Mouse (Mus musculus) ES-Bruce4 (cell line): ENCODE data around the gene Prm1. TPM values are rescaled to one million over a fixed set of nuclear protein-coding genes. Genes with fewer than 3 reads are reported as not detected.

ENCODE experiments used
- H3K27ac ChIP-seq: 2 replicates; pipeline ENCODE4 v1.5.1; 2012; ENCODE audit warnings: low read length, inconsistent platforms; ENCODE audit not compliant: insufficient read depth
- H3K27me3 ChIP-seq: 2 replicates; pipeline ENCODE4 v1.6.1; 2012; ENCODE audit warnings: mild to moderate bottlenecking, low read length, inconsistent platforms; ENCODE audit not compliant: control insufficient read depth, poor library complexity, insufficient read depth, severe bottlenecking
- H3K36me3 ChIP-seq: 2 replicates; pipeline ENCODE4 v1.6.1; 2012; ENCODE audit warnings: inconsistent platforms, mild to moderate bottlenecking, low read length, moderate library complexity; ENCODE audit not compliant: control insufficient read depth, poor library complexity, insufficient read depth, severe bottlenecking
- H3K4me1 ChIP-seq: one replicate; pipeline ENCODE4 v1.8.1; 2011; ENCODE audit warnings: low read length; ENCODE audit not compliant: control insufficient read depth, insufficient read depth
- H3K4me3 ChIP-seq: 2 replicates; pipeline ENCODE4 v1.5.1; 2011; ENCODE audit warnings: low read depth, mild to moderate bottlenecking, low read length
- H3K9ac ChIP-seq: 2 replicates; pipeline ENCODE4 v1.6.1; 2012; ENCODE audit warnings: low read depth, mild to moderate bottlenecking, inconsistent platforms; ENCODE audit not compliant: poor library complexity, severe bottlenecking
- H3K9me3 ChIP-seq: replicated peaks from 2 replicates; pipeline ENCODE4 v1.6.1; 2012; ENCODE audit warnings: mild to moderate bottlenecking, low read length, inconsistent platforms; ENCODE audit not compliant: control insufficient read depth, poor library complexity, insufficient read depth, severe bottlenecking
- CTCF ChIP-seq: IDR thresholded peaks from one replicate; pipeline ENCODE4 v1.8.1; 2011; ENCODE audit warnings: low read depth, low read length
- EP300 ChIP-seq: IDR thresholded peaks from 2 replicates; pipeline ENCODE4 v1.6.1; 2011; ENCODE audit warnings: low read depth, low read length; ENCODE audit not compliant: insufficient read depth
- POLR2A ChIP-seq: IDR thresholded peaks from one replicate; pipeline ENCODE4 v1.8.1; 2011; ENCODE audit warnings: low read length; ENCODE audit not compliant: insufficient read depth
- polyA plus RNA-seq: library from polyadenylated mRNA; stranded (reverse); fragments of >200 nt; gene quantifications from 2 replicates; pipeline ENCODE4 v1.2.4, GENCODE M21; 2011; ENCODE audit warnings: low read depth; ENCODE audit not compliant: missing spikeins, insufficient read depth, insufficient read length

Prm1 gene
- polyA plus RNA-seq, 1 experiment, result not detected

GRCm38 (mm10) chr16:10827269-10827668 is 21.6 kb upstream of the Prm1 start:
- Histone ChIP-seq H3K4me1 (no peaks in the 10 kb centered on the region), H3K27me3 (no peaks in the 10 kb centered on the region), H3K9me3 (no peaks in the 10 kb centered on the region), H3K4me3 (no peak overlapping the region), H3K27ac (no peak overlapping the region), H3K9ac (no peak overlapping the region), H3K36me3 (no peaks in the 10 kb centered on the region)
- TF ChIP-seq EP300, result no peak
- no peak for TF ChIP-seq CTCF
- no peak for TF ChIP-seq POLR2A

GRCm38 (mm10) chr16:10825840-10826239 is 20.2 kb upstream of the Prm1 start:
- no peak overlapping the region for H3K27ac ChIP-seq
- no peak for TF ChIP-seq CTCF
- no peak for TF ChIP-seq POLR2A
- TF ChIP-seq EP300, result no peak

GRCm38 (mm10) chr16:10824536-10824935 is 18.9 kb upstream of the Prm1 start:
- Histone ChIP-seq H3K27ac (no peak overlapping the region), H3K9me3 (no peaks in the 10 kb centered on the region), H3K36me3 (no peaks in the 10 kb centered on the region), H3K27me3 (no peaks in the 10 kb centered on the region), H3K4me3 (no peak overlapping the region), H3K9ac (no peak overlapping the region), H3K4me1 (no peaks in the 10 kb centered on the region)
- TF ChIP-seq EP300 (no peak), CTCF (no peak), POLR2A (no peak)

More at GRCm38 (mm10) chr16:10825840-10826239, 20.2 kb upstream of the Prm1 start:
- Histone ChIP-seq H3K4me1 (no peaks in the 10 kb centered on the region), H3K9ac (no peak overlapping the region), H3K9me3 (no peaks in the 10 kb centered on the region), H3K36me3 (no peaks in the 10 kb centered on the region), H3K27me3 (no peaks in the 10 kb centered on the region), H3K4me3 (no peak overlapping the region)

GRCm38 (mm10) chr16:10821387-10821786 is 15.7 kb upstream of the Prm1 start:
- Histone ChIP-seq H3K36me3 (no peaks in the 10 kb centered on the region), H3K4me1 (no peaks in the 10 kb centered on the region), H3K9me3 (no peaks in the 10 kb centered on the region), H3K9ac (no peak overlapping the region), H3K27ac (no peak overlapping the region), H3K27me3 (no peaks in the 10 kb centered on the region), H3K4me3 (no peak overlapping the region)
- TF ChIP-seq CTCF (no peak), EP300 (no peak), POLR2A (no peak)

GRCm38 (mm10) chr16:10819966-10820365 is 14.3 kb upstream of the Prm1 start:
- Histone ChIP-seq H3K4me3 (no peak overlapping the region), H3K9me3 (no peaks in the 10 kb centered on the region), H3K27ac (no peak overlapping the region), H3K4me1 (no peaks in the 10 kb centered on the region), H3K9ac (no peak overlapping the region), H3K27me3 (no peaks in the 10 kb centered on the region), H3K36me3 (no peaks in the 10 kb centered on the region)
- TF ChIP-seq EP300, result no peak
- TF ChIP-seq CTCF, result no peak
- TF ChIP-seq POLR2A, result no peak

- no peaks in the 10 kb centered on the region for H3K9me3 ChIP-seq
- H3K9ac ChIP-seq, result no peak overlapping the region
- no peaks in the 10 kb centered on the region for H3K4me1 ChIP-seq
- TF ChIP-seq POLR2A, result no peak
- no peak for TF ChIP-seq CTCF
- no peak for TF ChIP-seq EP300
- H3K27ac ChIP-seq, result no peak overlapping the region
- H3K36me3 ChIP-seq, result no peaks in the 10 kb centered on the region
- no peaks in the 10 kb centered on the region for H3K27me3 ChIP-seq
- H3K4me3 ChIP-seq, result no peak overlapping the region
These were observed 13.0 kb upstream of the Prm1 start for GRCm38 (mm10) chr16:10818579-10819135.
